Mouse (Mus musculus) macrophage (primary cell): ENCODE results near the gene Fxyd3. TPM values are rescaled to one million over a fixed set of nuclear protein-coding genes. Genes with fewer than 3 reads are reported as not detected.

ENCODE experiments used
- H3K27ac ChIP-seq: fragments of 350-480 bp; formaldehyde crosslinking; 2 replicates; pipeline ENCODE4 v1.9.0; 2021
- H3K36me3 ChIP-seq: fragments of 350-480 bp; formaldehyde crosslinking; 2 replicates; pipeline ENCODE4 v1.9.0; 2021; ENCODE audit errors: inconsistent target
- H3K4me3 ChIP-seq: fragments of 350-480 bp; formaldehyde crosslinking; 2 replicates; pipeline ENCODE4 v1.9.0; 2021; ENCODE audit errors: inconsistent target
- H3K79me2 ChIP-seq: fragments of 350-480 bp; formaldehyde crosslinking; 2 replicates; pipeline ENCODE4 v1.9.0; 2021; ENCODE audit errors: inconsistent target
- WGBS: methylation state at CpG from one replicate; pipeline ENCODE4 v1.1.7; 2026; ENCODE audit warnings: inconsistent platforms; ENCODE audit not compliant: missing documents; 5-methylcytosine and 5-hydroxymethylcytosine counted together
- polyA plus RNA-seq: library from polyadenylated mRNA; stranded (reverse); fragments of 250-400 nt; gene quantifications from 3 replicates; pipeline ENCODE4 v1.2.4, GENCODE M21; 2018; ENCODE audit warnings: inconsistent platforms

Gene Fxyd3
- polyA plus RNA-seq, 1 experiment from 2014 or later, result not detected

DNA sequence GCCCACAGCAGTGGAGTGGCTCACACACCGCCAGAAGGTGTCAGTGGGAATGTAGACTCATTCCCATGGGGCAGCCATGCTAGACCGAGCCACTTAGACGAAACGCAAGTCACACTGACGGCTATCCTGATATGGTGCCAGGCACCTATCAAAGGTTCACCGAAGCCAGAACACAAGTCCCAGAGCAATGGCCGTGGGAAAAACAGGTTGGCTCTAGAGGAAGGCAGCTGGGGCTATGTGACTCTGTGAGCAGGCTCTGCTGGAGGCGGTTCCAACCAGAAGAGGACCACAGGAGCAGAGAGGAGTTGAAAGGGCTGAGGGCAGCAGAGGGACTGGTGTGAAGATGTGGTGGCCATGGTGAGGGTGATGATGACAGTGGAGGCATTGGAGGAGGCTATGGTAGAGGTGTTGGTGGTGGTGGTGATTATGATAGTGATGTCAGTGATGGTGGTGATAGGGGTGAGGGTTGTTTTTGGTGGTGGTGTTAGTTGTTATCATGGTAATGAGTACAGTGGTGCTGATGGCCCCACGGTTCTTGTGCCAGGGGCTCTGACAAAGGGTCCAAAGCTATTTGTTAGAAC, 9.8 kb upstream of the Fxyd3 start:
- 95% methylated on average over 9 of the region's 9 CpGs for WGBS
- Histone ChIP-seq H3K4me3 (no peak overlapping the region), H3K79me2 (no peaks in the 10 kb centered on the region)

DNA sequence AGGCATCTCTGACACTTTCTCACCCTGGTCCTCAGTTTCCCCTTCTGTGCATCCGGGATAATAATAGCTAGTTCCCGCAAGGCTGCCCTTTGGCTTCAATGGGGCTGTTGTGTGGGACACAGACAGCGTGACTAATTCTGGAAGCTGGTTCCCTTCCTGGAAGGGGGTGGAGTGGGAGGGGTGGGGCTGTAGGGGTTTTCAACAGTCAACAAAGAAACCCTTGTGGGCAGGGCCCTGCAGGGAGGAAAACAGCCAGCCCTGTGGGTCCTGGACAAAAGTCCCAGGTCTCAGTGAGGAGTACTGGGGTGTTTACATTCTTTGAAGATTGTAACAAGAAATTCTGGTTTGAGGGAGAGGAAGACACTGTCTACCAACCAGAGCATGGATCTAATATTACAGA, 8.7 kb upstream of the Fxyd3 start:
- WGBS, result 66% methylated on average over 3 of the region's 3 CpGs
- no peak overlapping the region for H3K27ac ChIP-seq
- no peaks in the 10 kb centered on the region for H3K36me3 ChIP-seq
- H3K79me2 ChIP-seq, result no peaks in the 10 kb centered on the region
- no peak overlapping the region for H3K4me3 ChIP-seq

More for the DNA sequence above, 9.8 kb upstream of the Fxyd3 start:
- Histone ChIP-seq H3K27ac (no peak overlapping the region), H3K36me3 (no peaks in the 10 kb centered on the region)

DNA sequence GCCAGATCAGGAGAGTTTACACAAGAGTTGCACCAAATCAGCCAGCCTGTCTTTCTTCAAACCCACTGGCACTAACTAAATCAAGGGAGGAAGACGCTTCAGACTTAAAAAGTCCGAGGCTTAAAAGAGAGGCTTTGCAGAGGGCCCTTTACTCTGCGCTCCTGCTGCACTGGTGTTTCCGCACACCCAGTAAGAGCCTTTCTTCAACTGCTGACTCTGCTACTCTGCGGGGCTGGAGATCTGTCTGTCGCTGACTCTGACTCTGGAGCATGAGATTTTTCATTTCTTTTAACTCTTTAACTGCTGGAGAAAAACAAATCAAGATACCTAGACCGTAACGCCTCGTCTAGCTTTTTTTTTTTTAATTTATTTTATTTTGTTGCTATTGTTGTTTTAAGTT, 7.6 kb upstream of the Fxyd3 start:
- Histone ChIP-seq H3K4me3 (no peak overlapping the region), H3K27ac (no peak overlapping the region)

DNA sequence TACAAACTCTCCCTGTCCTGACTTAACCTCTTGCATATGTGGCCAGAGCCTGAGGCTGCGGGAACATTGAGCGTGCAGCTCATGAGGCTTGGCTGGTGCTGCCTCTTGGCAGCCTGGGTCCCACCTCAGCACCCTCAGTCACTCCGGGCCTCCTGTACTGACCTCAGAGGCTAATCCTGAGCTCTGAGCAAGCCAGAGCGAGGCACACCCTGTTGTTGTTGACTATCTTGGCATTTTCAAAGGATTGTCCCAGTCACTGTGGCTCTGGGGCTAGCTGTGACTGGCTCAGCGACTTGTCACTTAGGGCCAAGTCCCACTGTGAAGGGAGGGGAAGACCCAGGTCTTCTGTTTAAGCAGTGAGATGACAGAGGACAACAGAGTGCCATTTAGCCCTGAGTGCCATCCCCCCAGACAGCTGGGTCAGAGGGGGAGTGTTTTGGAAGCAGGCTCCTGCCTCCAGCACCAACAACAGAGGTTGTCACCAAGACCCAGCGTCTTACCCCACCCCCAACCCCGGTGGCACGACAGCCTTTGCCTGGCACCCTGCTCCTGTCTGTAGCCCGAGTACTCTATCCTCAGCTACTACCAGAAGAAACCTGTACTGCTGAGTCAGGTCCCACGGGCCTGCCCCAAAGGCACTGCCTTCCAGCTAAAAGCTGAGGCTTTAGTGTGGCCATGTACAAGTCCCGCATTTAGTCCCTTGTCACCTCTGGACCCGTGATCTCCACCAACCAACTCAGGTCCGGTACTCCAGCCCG, 6.5 kb upstream of the Fxyd3 start:
- no peaks in the 10 kb centered on the region for H3K79me2 ChIP-seq
- 86% methylated on average over 14 of the region's 14 CpGs for WGBS
- no peak overlapping the region for H3K27ac ChIP-seq
- H3K4me3 ChIP-seq, result no peak overlapping the region
- H3K36me3 ChIP-seq, result no peaks in the 10 kb centered on the region

More for the DNA sequence above, 7.6 kb upstream of the Fxyd3 start:
- no peaks in the 10 kb centered on the region for H3K79me2 ChIP-seq
- WGBS, result 83% methylated on average over 9 of the region's 9 CpGs
- no peaks in the 10 kb centered on the region for H3K36me3 ChIP-seq

DNA sequence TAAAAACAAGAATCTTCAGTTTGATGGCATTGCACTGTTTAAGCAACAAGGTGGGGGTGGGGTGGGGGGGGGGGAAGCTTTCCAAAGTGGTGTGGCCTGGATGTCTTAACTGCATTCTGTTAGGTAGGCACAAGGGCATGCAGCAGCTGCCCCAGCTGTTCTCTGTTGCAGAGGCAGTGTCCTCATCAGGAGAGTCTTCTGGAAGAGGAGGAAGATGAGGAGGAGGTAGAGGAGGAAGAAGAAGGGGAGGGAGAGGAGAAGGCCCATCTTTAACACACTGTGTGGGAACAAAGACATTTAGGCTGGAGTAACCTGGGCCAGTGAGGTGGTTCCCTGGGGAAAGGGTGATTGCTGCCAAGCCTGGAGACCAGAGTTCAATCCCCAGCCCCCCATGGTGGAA, 5.6 kb upstream of the Fxyd3 start:
- Histone ChIP-seq H3K79me2 (no peaks in the 10 kb centered on the region), H3K36me3 (no peaks in the 10 kb centered on the region), H3K4me3 (no peak overlapping the region), H3K27ac (no peak overlapping the region)

DNA sequence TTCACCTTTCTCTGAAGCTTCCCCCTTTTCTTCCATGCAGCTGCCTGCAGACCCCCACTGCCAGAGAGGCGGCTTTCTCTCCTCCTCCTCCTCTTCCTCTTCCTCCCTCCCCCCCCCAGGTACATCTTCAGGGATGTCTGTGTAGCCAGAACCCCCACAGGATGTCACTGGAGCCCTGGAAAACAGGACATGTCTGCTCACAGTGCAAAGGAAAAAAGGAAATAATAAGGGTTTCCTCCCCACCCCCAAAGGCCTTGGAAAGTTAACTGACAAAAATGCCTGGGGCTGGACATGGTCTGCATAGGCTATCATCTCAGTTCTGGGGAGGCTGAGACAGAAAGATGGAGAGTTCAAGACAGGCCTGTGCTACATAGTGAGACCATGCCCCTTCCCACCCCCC, 4.6 kb upstream of the Fxyd3 start:
- no peak overlapping the region for H3K4me3 ChIP-seq
- no peak overlapping the region for H3K27ac ChIP-seq
- H3K79me2 ChIP-seq, result no peaks in the 10 kb centered on the region
- no peaks in the 10 kb centered on the region for H3K36me3 ChIP-seq
- 59% methylated on average over 1 of the region's 1 CpGs for WGBS

DNA sequence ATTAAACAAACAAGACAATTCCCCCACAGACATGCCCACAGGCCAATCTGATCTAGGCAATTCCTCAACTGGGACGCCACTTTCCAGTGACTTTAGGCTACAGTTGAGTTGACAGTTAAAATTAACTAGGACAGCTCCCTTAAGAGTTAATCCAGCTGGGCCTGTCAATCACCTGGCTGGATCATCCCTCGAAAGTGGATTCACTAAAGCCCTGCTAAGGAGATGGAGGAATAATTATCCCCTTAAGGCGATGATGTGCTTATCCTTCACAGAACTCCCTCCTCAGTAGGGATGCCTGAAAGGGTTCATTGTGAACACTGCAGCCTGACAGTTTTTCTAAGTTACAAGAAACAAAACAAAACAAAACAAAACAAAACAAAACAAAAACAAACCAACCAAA, 4.1 kb upstream of the Fxyd3 start:
- Histone ChIP-seq H3K79me2 (no peaks in the 10 kb centered on the region), H3K4me3 (no peak overlapping the region), H3K27ac (no peak overlapping the region), H3K36me3 (no peaks in the 10 kb centered on the region)
- 93% methylated on average over 3 of the region's 3 CpGs for WGBS

DNA sequence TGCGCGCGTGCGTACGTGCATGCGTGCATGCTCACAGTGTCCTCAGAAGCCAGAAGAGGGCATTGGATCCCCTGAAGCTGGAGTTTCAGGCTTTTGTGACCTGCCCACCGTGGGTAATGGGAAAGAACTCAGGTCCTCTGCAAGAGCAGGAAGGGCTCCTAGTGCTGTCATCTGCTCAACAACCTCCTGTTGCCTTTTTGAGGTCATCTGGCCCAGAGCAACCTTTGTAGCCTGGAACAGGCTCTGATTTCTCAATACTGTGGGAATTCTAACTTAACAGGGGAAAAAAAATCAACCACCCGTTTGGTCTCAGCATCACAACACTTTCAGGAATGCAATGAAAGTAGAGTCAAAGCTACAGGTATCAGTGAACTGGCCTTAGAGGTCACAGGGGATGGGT, 3.2 kb upstream of the Fxyd3 start:
- WGBS, result 84% methylated on average over 5 of the region's 8 CpGs
- Histone ChIP-seq H3K27ac (no peak overlapping the region), H3K4me3 (no peak overlapping the region), H3K79me2 (no peaks in the 10 kb centered on the region), H3K36me3 (no peaks in the 10 kb centered on the region)

DNA sequence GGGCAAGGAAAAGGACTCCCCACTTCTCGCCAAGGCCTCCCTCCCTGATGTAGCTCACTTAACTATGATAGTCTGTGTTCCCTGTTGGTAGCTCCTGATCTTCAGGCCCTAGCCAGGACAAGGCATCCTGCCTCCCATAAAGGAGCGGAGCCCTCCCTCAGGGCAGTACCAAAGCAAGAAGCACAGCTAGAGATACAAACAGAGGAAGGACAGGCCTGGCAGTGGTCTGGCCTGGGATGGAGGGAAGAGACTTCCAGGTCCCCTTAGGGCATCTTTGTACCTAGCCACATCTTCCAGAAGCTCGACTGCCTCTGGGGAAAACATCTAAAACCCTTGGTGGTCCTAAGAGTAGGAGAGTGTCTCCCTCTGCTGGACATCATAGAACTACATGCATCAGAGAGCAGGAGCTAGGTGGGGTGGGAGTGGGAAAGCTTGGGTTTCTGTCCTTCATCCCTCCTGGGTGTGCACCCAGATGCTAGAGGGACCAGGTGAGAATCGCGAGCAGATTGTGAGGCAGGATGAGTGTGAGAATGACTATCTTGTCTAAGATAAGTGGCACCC, 1.5 kb upstream of the Fxyd3 start:
- Histone ChIP-seq H3K4me3 (no peak overlapping the region), H3K27ac (no peak overlapping the region), H3K36me3 (no peaks in the 10 kb centered on the region), H3K79me2 (no peaks in the 10 kb centered on the region)
- WGBS, result 36% methylated on average over 5 of the region's 5 CpGs

DNA sequence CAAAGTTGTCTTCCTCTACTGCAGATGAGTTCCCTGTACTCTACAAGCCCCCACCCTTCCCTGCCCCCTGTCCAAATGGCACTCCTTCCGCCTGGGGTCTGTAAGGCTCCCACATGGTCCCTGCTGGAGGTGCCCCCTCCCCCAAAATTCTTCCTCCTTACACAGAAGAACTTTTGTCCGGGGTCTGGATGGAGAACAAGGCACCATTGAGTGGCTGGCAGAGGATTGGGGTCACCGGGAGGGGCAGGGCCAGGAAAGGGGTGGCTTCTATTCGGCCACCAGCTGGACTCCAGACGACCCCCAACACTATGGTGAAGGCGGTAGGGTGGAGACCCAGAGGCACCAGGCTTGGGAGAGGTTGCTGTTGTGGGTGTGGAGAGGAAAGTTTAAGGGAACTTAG, 966 bp upstream of the Fxyd3 start:
- H3K27ac ChIP-seq, result no peak overlapping the region
- H3K4me3 ChIP-seq, result no peak overlapping the region
- H3K36me3 ChIP-seq, result no peaks in the 10 kb centered on the region
- WGBS, result 83% methylated on average over 6 of the region's 6 CpGs
- H3K79me2 ChIP-seq, result no peaks in the 10 kb centered on the region

DNA sequence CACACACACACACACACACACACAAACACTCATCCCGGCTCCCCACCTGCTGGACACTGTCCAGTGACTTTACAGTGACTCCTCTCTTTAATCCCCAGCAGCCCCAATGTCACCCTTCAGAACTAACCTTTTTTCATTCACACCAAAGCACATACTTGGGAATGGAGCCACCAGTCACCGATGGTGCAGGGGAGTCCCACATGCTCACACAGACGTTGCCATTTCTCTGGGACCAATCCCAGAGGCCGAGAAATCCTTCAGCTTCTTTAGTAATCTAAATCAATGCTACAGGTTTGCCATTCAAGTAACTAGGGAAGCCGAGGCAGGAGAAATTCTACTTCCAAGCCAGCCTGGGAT, 1.8 kb downstream of the Fxyd3 start:
- no peak overlapping the region for H3K4me3 ChIP-seq
- no peak overlapping the region for H3K27ac ChIP-seq
- 86% methylated on average over 4 of the region's 5 CpGs for WGBS
- H3K36me3 ChIP-seq, result no peaks in the 10 kb centered on the region
- H3K79me2 ChIP-seq, result no peaks in the 10 kb centered on the region

DNA sequence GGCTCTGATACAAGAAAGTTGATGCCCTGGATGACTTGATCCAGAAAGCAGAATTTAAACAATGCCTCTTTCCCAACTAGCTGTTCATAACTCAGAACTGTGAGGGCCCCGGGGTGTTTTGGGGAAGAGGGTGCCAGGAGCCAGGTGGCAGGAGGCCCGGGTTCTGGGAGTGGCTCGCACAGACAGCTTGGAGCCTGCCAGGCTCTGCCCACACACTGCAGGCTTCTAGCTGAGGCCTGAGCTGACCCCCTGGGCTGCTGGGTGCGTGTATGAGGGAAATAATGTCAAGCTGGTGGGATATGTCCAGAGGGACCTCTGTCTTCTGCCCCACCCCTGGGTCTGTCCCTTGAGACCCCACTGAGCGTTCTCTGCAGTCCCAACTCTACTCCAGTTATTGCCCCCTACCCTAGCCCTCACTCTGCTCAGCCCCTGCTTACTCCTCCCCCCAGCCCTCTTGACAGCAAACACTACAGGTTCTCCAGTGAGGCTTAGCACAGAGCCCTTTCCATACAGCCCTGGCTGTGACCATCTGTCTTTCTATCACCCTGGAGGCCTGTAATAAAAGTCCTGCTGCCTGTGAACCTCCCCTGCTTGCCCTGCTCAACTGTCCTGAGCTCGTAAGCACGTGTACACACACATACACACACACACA, 2.3 kb downstream of the Fxyd3 start:
- no peak overlapping the region for H3K4me3 ChIP-seq
- WGBS, result 85% methylated on average over 5 of the region's 7 CpGs
- no peaks in the 10 kb centered on the region for H3K36me3 ChIP-seq
- no peak overlapping the region for H3K27ac ChIP-seq
- H3K79me2 ChIP-seq, result no peaks in the 10 kb centered on the region

DNA sequence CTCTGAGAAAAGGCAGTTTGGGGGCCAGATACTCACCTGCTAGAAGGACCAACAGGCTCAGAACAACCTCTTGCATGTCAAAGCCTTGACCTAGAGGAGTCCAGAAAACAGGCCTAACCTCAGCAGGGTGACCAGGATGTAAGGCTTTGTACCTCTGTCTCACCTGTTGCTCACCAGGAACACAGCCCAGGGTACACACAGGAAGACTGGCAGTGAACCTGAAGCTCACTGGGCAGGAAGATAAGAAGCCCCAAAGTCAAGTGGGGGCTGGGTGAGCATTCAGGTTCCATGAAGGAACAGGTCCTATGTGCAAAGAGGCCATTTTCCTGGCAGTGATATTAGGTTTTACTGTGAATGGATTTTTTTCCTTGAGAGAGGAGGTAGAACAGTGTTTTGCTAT, 3.0 kb downstream of the Fxyd3 start:
- no peak overlapping the region for H3K27ac ChIP-seq
- H3K4me3 ChIP-seq, result no peak overlapping the region
- H3K79me2 ChIP-seq, result no peaks in the 10 kb centered on the region
- H3K36me3 ChIP-seq, result no peaks in the 10 kb centered on the region

DNA sequence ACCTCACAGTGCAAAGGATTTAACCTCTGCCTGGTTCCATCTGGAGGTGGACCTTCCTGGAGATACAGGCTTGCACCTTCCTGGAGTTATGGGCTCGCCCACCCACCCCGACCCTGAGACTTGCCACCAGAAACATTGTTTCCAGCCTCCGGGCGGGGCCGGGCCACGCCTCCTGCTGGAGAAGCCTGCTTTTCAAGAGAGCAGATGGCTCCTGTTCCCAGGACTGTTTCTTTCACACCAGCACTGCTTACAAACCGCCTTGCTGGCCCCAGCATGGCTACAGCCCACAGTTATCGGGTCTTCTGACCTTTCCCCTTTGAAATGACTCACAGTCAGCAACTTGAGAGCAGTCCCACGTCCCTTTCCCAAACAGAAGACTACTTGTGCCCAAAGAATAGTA, 4.2 kb downstream of the Fxyd3 start:
- Histone ChIP-seq H3K79me2 (no peaks in the 10 kb centered on the region), H3K27ac (no peak overlapping the region), H3K4me3 (no peak overlapping the region), H3K36me3 (no peaks in the 10 kb centered on the region)
- WGBS, result 91% methylated on average over 9 of the region's 9 CpGs

DNA sequence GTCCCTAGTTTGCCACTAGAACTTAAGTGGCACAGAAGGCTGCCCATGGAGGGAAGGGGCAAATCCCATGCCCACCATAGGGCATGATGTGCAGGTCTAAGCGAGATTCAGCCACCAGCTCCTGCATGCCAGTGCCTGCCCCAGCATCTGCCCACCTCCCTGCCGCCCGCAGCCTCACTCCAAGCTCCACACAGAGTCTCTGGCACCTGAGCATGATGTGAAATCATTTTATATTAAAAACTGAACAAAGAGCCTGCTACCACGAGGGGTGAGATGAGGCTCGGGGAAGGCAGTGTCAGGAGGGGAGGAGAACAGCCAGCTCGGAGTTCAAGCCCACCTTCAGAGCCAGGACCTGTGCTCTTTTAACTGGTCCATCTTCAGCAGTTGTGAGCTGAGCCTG, 6.2 kb downstream of the Fxyd3 start:
- H3K4me3 ChIP-seq, result no peak overlapping the region
- H3K27ac ChIP-seq, result no peak overlapping the region
- no peaks in the 10 kb centered on the region for H3K36me3 ChIP-seq
- WGBS, result 88% methylated on average over 6 of the region's 6 CpGs
- H3K79me2 ChIP-seq, result no peaks in the 10 kb centered on the region
